Mouse (Mus musculus) limb, embryonic 12.5 days (tissue): Measurements from ENCODE around the gene Krtap4-7. TPM values are rescaled to one million over a fixed set of nuclear protein-coding genes. Genes with fewer than 3 reads are reported as not detected.
"Not testable (repeated sequence)": the region's sequence is repeated elsewhere in the genome, so short reads cannot be mapped to it uniquely, and the experiment has no call there.

Experiments
- ATAC-seq: fragments of 200-750 bp; cut with Nextera tagmentation; 2 replicates; pipeline ENCODE4 v1.8.0; 2017; ENCODE audit warnings: low read depth, moderate TSS enrichment; ENCODE audit not compliant: insufficient number of reproducible peaks, insufficient read depth, low FRiP score, low TSS enrichment
- H3K27ac ChIP-seq: fragments of 300-500 bp; sonication (generic); 2 replicates; pipeline ENCODE4 v1.5.1; 2016; ENCODE audit warnings: mild to moderate bottlenecking, moderate library complexity
- H3K27me3 ChIP-seq: fragments of 300-500 bp; sonication (generic); 2 replicates; pipeline ENCODE4 v1.6.1; 2016; ENCODE audit warnings: mild to moderate bottlenecking, moderate library complexity
- H3K36me3 ChIP-seq: fragments of 300-500 bp; sonication (generic); 2 replicates; pipeline ENCODE4 v1.6.1; 2016; ENCODE audit warnings: mild to moderate bottlenecking, moderate library complexity
- H3K4me1 ChIP-seq: fragments of 300-500 bp; sonication (generic); replicated peaks from 2 replicates; pipeline ENCODE4 v1.6.1; 2016
- H3K4me2 ChIP-seq: fragments of 300-500 bp; sonication (generic); 2 replicates; pipeline ENCODE4 v1.6.1; 2016; ENCODE audit warnings: mild to moderate bottlenecking, moderate library complexity
- H3K4me3 ChIP-seq: fragments of 300-500 bp; sonication (generic); replicated peaks from 2 replicates; pipeline ENCODE4 v1.5.1; 2016; ENCODE audit warnings: mild to moderate bottlenecking
- H3K9ac ChIP-seq: fragments of 300-500 bp; sonication (generic); replicated peaks from 2 replicates; pipeline ENCODE4 v1.6.1; 2016; ENCODE audit warnings: mild to moderate bottlenecking, moderate library complexity
- H3K9me3 ChIP-seq: fragments of 300-500 bp; sonication (generic); 2 replicates; pipeline ENCODE4 v1.6.1; 2016; ENCODE audit warnings: mild to moderate bottlenecking, moderate library complexity
- whole genome bisulfite sequencing: fragments of 180-500 bp; shearing (Covaris S2); methylation state at CpG from one replicate; pipeline ENCODE4 v1.1.7; 2016; 5-methylcytosine and 5-hydroxymethylcytosine counted together
- polyA plus RNA-seq: library from polyadenylated mRNA; unstranded; fragments of >200 nt; fragmentation: Nextera tagmentation; extraction: Ambion mirVana; gene quantifications from 2 replicates; pipeline ENCODE4 v1.2.1, GENCODE M21; 2016

Krtap4-7 gene
- polyA plus RNA-seq, 1 experiment from 2014 or later: not detected

- H3K27ac ChIP-seq: no peak overlapping the region
- no peak overlapping the region for H3K4me3 ChIP-seq
- no peak overlapping the region for H3K9ac ChIP-seq
- peaks cover 2% of the 10 kb centered on the region; the same call in 1 of the 2 replicates for H3K4me1 ChIP-seq
- ATAC-seq: no peak
- H3K36me3 ChIP-seq: no peaks in the 10 kb centered on the region
- peaks cover 3% of the 10 kb centered on the region for H3K27me3 ChIP-seq
- no peak overlapping the region for H3K4me2 ChIP-seq
- WGBS: 15% methylated on average over 1 of the region's 1 CpGs
- H3K9me3 ChIP-seq: no peaks in the 10 kb centered on the region
These were observed 3.0 kb downstream of the Krtap4-7 start for GRCm38 (mm10) chr11:99640926-99641325.

DNA sequence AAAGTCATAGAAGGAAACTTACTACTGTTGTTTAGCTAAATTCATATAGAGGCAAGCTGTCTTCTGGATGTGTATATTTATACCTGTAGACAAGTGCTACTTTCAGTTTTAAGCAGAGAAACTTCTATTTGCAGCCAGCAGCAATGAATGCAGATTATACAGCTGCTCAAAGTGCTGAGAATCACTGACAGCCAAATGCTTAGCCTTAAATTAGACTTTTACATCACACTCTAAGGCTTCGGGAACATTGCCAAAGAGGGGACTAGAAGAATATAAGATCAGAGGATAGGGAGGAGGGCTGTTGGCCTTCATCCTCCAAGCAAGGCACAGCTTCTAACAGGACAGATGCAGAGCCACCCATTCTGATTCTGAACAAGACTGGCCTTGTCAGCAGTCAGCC is 6.8 kb downstream of the Krtap4-7 start:
- H3K27ac ChIP-seq: no peak overlapping the region
- no peaks in the 10 kb centered on the region for H3K36me3 ChIP-seq
- H3K9ac ChIP-seq: no peak overlapping the region
- H3K27me3 ChIP-seq: peaks cover 7% of the 10 kb centered on the region; the same call in 1 of the 2 replicates
- WGBS: 68% methylated on average over 1 of the region's 1 CpGs
- H3K4me2 ChIP-seq: no peak overlapping the region
- H3K4me3 ChIP-seq: no peak overlapping the region
- ATAC-seq: no peak
- no peaks in the 10 kb centered on the region for H3K9me3 ChIP-seq
- peaks cover 2% of the 10 kb centered on the region; the same call in 1 of the 2 replicates for H3K4me1 ChIP-seq

- no peak for ATAC-seq
- no peak within 1 kb of the TSS for H3K27ac ChIP-seq
- H3K9ac ChIP-seq: no peak within 1 kb of the TSS
- peaks cover 7% of the 10 kb centered on the region; the same call in 1 of the 2 replicates for H3K27me3 ChIP-seq
- no peaks in the 10 kb centered on the region for H3K4me1 ChIP-seq
- no peak within 1 kb of the TSS for H3K4me2 ChIP-seq
- no peaks in the 10 kb centered on the region for H3K36me3 ChIP-seq
- no peak within 1 kb of the TSS for H3K4me3 ChIP-seq
- 39% methylated on average over 8 of the region's 8 CpGs for WGBS
- H3K9me3 ChIP-seq: no peaks in the 10 kb centered on the region
These were observed 9.2 kb downstream of the Krtap4-7 start, which contains the start of gene Krtap4-2 for GRCm38 (mm10) chr11:99634653-99635134. Krtap4-2 (minus strand) TSS chr11:99635084.

DNA sequence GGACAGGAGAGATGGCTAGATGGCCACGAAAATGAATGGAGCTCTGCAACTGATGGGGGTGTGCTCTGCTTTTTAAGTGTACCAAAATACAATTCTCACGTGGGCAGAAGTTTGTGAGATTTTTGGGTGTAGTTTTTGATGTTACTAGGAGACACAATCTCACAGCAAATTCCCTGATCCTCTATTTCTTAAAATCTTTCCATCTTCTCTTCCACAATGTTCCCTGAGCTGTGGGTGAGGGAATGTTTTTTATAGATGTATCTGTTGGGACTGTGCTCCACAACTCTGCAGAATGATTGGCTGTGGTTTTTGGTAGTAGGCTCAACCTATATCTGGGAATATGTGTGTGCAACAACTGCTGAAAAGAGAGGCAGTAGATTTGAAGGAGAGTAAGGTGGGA is 10.6 kb downstream of the Krtap4-7 start:
- ATAC-seq: no peak
- peaks cover 7% of the 10 kb centered on the region; the same call in 1 of the 2 replicates for H3K27me3 ChIP-seq
- no peaks in the 10 kb centered on the region for H3K36me3 ChIP-seq
- WGBS: 63% methylated on average over 2 of the region's 2 CpGs
- H3K27ac ChIP-seq: no peak overlapping the region
- H3K4me1 ChIP-seq: no peaks in the 10 kb centered on the region
- no peak overlapping the region for H3K4me2 ChIP-seq
- no peak overlapping the region for H3K9ac ChIP-seq
- H3K9me3 ChIP-seq: no peaks in the 10 kb centered on the region
- no peak overlapping the region for H3K4me3 ChIP-seq

DNA sequence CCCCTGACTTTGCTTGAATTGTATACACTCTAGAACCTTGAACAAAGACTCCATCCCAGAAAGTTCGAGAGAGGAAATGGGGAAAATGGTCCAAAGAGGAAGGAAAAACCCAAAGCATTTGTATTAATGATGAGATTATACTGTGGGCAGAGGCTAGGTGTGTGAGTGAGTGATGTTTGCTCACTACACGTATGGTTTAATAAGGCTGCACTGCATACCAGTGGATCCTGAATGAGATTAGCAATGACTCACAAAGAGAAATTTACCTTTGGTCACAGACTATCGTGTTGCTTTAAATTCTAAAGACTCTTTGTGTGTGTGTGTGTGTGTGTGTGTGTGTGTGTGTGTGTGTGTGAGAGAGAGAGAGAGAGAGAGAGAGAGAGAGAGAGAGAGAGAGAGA is 13.0 kb downstream of the Krtap4-7 start:
- H3K27ac ChIP-seq: no peak overlapping the region
- H3K36me3 ChIP-seq: no peaks in the 10 kb centered on the region
- H3K4me2 ChIP-seq: no peak overlapping the region
- 0 out of 2 replicates have a peak, but pooled peaks cover 7% of the 10 kb centered on the region for H3K27me3 ChIP-seq
- H3K4me1 ChIP-seq: no peaks in the 10 kb centered on the region
- ATAC-seq: no peak
- H3K9ac ChIP-seq: no peak overlapping the region
- WGBS: 75% methylated on average over 3 of the region's 3 CpGs
- no peaks in the 10 kb centered on the region for H3K9me3 ChIP-seq
- no peak overlapping the region for H3K4me3 ChIP-seq

GRCm38 (mm10) chr11:99628138-99628537 is 15.8 kb downstream of the Krtap4-7 start, which contains the start of gene Krtap4-1:
Krtap4-1 (minus strand) TSS chr11:99628238.
- WGBS: 82% methylated on average over 4 of the region's 4 CpGs
- H3K9me3 ChIP-seq: no peaks in the 10 kb centered on the region
- no peak within 1 kb of the TSS for H3K4me3 ChIP-seq
- H3K36me3 ChIP-seq: no peaks in the 10 kb centered on the region
- no peak within 1 kb of the TSS for H3K9ac ChIP-seq
- no peak within 1 kb of the TSS for H3K27ac ChIP-seq
- no peaks in the 10 kb centered on the region for H3K4me1 ChIP-seq
- H3K4me2 ChIP-seq: no peak within 1 kb of the TSS
- no peak for ATAC-seq
- H3K27me3 ChIP-seq: no peaks in the 10 kb centered on the region

GRCm38 (mm10) chr11:99620335-99620734 is 23.6 kb downstream of the Krtap4-7 start, which contains the start of gene Gm11562:
Gm11562 (minus strand) TSS chr11:99620435.
- Histone ChIP-seq H3K4me3 (no peak within 1 kb of the TSS), H3K27me3 (no peaks in the 10 kb centered on the region), H3K9ac (no peak within 1 kb of the TSS), H3K4me2 (no peak within 1 kb of the TSS), H3K36me3 (no peaks in the 10 kb centered on the region), H3K4me1 (no peaks in the 10 kb centered on the region), H3K9me3 (no peaks in the 10 kb centered on the region), H3K27ac (no peak within 1 kb of the TSS)
- WGBS: 87% methylated on average over 2 of the region's 2 CpGs
- no peak for ATAC-seq

DNA sequence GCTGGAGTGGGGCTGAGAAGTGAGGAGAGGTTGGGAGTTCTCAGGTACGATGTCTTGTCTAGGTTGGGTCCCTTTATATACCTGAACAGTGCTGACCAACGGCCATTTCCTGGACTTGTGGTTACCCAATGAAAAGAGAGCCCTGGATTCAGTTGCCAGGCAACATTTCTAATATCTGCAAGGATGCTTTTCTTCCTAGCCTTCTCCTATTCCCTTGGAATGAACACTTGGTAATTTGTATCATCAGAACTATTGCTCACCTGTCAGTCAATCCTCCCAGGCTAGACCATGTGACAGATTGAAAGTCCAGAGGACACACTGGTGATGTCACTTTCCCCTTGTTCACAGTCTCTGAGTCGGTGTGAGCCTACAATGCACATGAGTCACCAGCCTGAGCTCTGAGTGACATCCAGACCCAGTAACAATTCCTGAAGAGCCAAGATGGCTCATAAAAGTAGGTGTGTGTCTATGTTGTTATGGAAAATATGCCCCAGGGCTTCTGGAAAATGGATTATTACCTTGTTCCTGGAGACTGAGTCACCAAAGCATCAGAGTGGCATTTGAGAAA is 29.0 kb downstream of the Krtap4-7 start, which contains the start of gene Krtap2-4:
Krtap2-4 (minus strand) TSS at position 51 of the 568 bp plus-strand sequence.
- no peak within 1 kb of the TSS for H3K27ac ChIP-seq
- no peaks in the 10 kb centered on the region for H3K4me1 ChIP-seq
- H3K9ac ChIP-seq: no peak within 1 kb of the TSS
- H3K9me3 ChIP-seq: no peaks in the 10 kb centered on the region
- H3K4me2 ChIP-seq: no peak within 1 kb of the TSS
- WGBS: 63% methylated on average over 3 of the region's 3 CpGs
- no peak within 1 kb of the TSS for H3K4me3 ChIP-seq
- no peaks in the 10 kb centered on the region for H3K27me3 ChIP-seq
- H3K36me3 ChIP-seq: no peaks in the 10 kb centered on the region
- ATAC-seq: no peak

GRCm38 (mm10) chr11:99610089-99610488 is 33.8 kb downstream of the Krtap4-7 start, which contains the start of gene Gm11937:
Gm11937 (minus strand) TSS chr11:99610189.
- not testable (repeated sequence) for H3K9me3 ChIP-seq, H3K9ac ChIP-seq, H3K27me3 ChIP-seq, H3K4me3 ChIP-seq, H3K4me1 ChIP-seq, ATAC-seq, H3K27ac ChIP-seq, H3K4me2 ChIP-seq, H3K36me3 ChIP-seq
- 47% methylated on average over 1 of the region's 2 CpGs for WGBS

GRCm38 (mm10) chr11:99609126-99609525 is 34.8 kb downstream of the Krtap4-7 start:
- ATAC-seq: no peak
- H3K27ac ChIP-seq: no peak overlapping the region
- no peak overlapping the region for H3K4me2 ChIP-seq
- WGBS: 73% methylated on average over 1 of the region's 1 CpGs
- no peaks in the 10 kb centered on the region for H3K9me3 ChIP-seq
- H3K36me3 ChIP-seq: no peaks in the 10 kb centered on the region
- no peak overlapping the region for H3K9ac ChIP-seq
- H3K4me1 ChIP-seq: no peaks in the 10 kb centered on the region
- H3K4me3 ChIP-seq: no peak overlapping the region
- no peaks in the 10 kb centered on the region for H3K27me3 ChIP-seq

GRCm38 (mm10) chr11:99603208-99603607 is 40.7 kb downstream of the Krtap4-7 start, which contains the start of gene Gm11938:
Gm11938 (minus strand) TSS chr11:99603308.
- not testable (repeated sequence) for H3K27me3 ChIP-seq, ATAC-seq, H3K27ac ChIP-seq, H3K4me3 ChIP-seq, H3K9ac ChIP-seq, H3K4me1 ChIP-seq, H3K9me3 ChIP-seq, H3K4me2 ChIP-seq, H3K36me3 ChIP-seq
- 46% methylated on average over 1 of the region's 1 CpGs for WGBS
